Mouse (Mus musculus): ENCODE measurements at regions not wholly inside any gene's neighbourhood (a gene's known extent, or its start where the extent isn't known, plus 50 kb on each side); places are given as distances from the start of the nearest gene placed in this dataset.

DNA sequence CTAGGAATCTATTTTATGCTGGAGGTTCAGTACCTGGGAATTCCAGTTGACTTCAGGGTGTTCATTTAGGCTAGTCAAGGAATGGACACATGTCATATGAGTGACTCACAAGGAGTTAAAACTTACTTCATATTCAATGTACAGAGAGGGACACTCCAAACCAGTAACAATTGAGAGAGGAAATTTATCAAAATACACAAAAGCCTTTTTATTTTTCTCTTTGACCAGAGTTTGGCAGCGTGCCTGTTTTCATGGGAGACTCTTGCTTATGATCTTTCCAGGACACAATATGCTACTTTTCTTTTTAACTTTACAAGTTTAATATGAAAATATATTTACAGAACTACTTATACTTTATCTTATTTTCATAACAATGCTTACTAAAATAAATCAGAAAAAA lies 415.5 kb downstream of the Tmem161b start:
- Histone ChIP-seq H3K4me1 (ENCODE audit: control insufficient read depth in 2 of 2, insufficient read depth in 2 of 2, low read length in 2 of 2, poor library complexity in 1 of 2) (no peaks in the 10 kb centered on the region), H3K27ac (ENCODE audit: insufficient read depth, low read depth, low read length, poor library complexity, severe bottlenecking) (no peak overlapping the region), H3K4me3 (ENCODE audit: insufficient read depth in 1 of 2, low read depth in 1 of 2, low read length in 2 of 2, poor library complexity in 1 of 2, severe bottlenecking in 1 of 2) (no peak overlapping the region), H3K36me3 (ENCODE audit: control insufficient read depth, insufficient read depth, low read length, poor library complexity, severe bottlenecking) (no peaks in the 10 kb centered on the region), H3K9me3 (ENCODE audit: control insufficient read depth, insufficient read depth, low read depth, low read length) (no peaks in the 10 kb centered on the region), H3K9ac (ENCODE audit: insufficient read depth, low read depth, low read length, poor library complexity, severe bottlenecking) (no peak overlapping the region)
- TF ChIP-seq HCFC1 (IDR thresholded peaks at IDR 0.05; ENCODE audit: borderline replicate concordance, insufficient read depth, low read length) (no peak), ZNF384 (IDR thresholded peaks at IDR 0.05; ENCODE audit: low read depth, low read length) (no peak), CHD2 (IDR thresholded peaks at IDR 0.05; ENCODE audit: low read depth, low read length) (no peak), MAFK (IDR thresholded peaks at IDR 0.05; ENCODE audit: insufficient read depth, low read depth, low read length) (no peak), ZC3H11A (IDR thresholded peaks at IDR 0.05; ENCODE audit: borderline replicate concordance, low read depth, low read length) (no peak)
- no peak for DNase-seq (ENCODE audit: low read depth, low spot score)
- in situ Hi-C loops (cut with MboI; ENCODE audit: low sequenced_read_pairs in 2 of 2, unreplicated experiment in 2 of 2), result no loop called here

DNA sequence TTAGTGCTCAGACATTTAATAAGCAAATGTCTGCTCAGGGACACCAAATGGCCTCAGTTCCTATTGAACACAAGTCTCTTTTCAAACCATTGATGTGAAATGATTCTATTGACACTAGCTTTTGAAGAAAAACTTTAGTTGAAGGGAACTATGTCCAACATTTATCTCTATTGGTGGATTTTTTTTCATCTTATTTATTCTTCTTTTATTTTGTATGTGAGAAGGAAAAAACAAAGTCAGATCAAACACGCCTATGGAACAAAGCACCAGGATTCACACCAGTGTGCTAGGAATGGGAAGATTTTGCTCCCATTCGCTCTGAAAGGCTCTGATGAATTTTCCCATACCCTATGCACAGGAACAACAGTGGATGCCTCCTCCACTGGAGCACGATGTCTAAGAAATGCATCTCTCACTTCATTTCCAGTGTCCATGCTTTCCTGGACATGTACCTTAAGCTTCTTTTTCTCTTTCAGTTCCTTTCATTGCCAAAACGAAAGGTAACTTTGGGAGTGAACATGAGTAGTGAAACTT lies 416.4 kb downstream of the Tmem161b start:
- TF ChIP-seq ZC3H11A (IDR thresholded peaks at IDR 0.05; ENCODE audit: borderline replicate concordance, low read depth, low read length) (no peak), MAFK (IDR thresholded peaks at IDR 0.05; ENCODE audit: insufficient read depth, low read depth, low read length) (no peak), ZNF384 (IDR thresholded peaks at IDR 0.05; ENCODE audit: low read depth, low read length) (no peak), HCFC1 (IDR thresholded peaks at IDR 0.05; ENCODE audit: borderline replicate concordance, insufficient read depth, low read length) (no peak), CHD2 (IDR thresholded peaks at IDR 0.05; ENCODE audit: low read depth, low read length) (no peak)
- no peak for DNase-seq (ENCODE audit: low read depth, low spot score)
- Histone ChIP-seq H3K9ac (ENCODE audit: insufficient read depth, low read depth, low read length, poor library complexity, severe bottlenecking) (no peak overlapping the region), H3K9me3 (ENCODE audit: control insufficient read depth, insufficient read depth, low read depth, low read length) (no peaks in the 10 kb centered on the region), H3K27ac (ENCODE audit: insufficient read depth, low read depth, low read length, poor library complexity, severe bottlenecking) (no peak overlapping the region), H3K36me3 (ENCODE audit: control insufficient read depth, insufficient read depth, low read length, poor library complexity, severe bottlenecking) (no peaks in the 10 kb centered on the region), H3K4me1 (ENCODE audit: control insufficient read depth in 2 of 2, insufficient read depth in 2 of 2, low read length in 2 of 2, poor library complexity in 1 of 2) (no peaks in the 10 kb centered on the region), H3K4me3 (ENCODE audit: insufficient read depth in 1 of 2, low read depth in 1 of 2, low read length in 2 of 2, poor library complexity in 1 of 2, severe bottlenecking in 1 of 2) (no peak overlapping the region)
- in situ Hi-C loops (cut with MboI; ENCODE audit: low sequenced_read_pairs in 2 of 2, unreplicated experiment in 2 of 2), result no loop called here

DNA sequence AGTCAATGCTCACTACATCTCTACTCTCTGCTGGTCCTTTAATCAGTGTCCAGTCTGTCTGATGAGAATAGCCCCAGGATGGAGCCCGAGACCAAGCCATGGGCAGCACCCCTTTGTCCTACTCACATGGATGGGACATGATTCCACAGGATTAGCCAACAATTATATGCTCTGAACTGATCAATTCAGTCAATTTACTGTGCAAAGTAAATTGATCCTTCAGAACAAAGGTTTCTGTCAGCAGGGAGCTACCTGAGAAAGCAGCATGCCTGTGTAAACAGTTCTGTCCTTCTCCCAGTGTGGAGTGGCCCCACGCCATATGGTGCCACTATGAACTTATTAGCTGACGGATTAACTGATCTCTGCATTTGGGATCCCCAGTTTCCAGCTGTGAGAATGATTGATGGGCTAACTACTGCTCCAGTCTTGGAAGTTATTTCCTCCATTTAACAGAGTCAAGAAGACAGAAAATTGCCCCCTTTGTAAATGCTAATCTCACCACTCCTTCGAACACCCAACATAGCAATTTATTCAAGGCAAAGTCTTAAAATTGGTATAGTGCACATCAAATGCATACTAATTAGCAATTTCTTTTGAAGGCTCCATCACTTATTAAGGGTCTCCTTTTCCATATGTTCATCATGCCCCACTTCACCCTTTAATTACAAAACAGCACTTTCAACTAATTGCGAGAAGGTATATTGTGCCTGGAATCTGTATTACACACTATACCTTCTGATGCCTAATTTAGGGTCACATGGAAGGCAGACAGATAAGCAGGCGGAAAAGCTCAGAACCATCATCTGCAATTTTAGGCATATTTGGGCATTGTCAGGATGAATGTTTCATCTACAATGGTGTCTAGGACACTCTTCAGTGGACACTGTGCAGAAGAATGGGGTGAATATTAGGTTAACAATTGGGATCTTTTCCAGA lies 417.3 kb downstream of the Tmem161b start:
- DNase-seq (ENCODE audit: low read depth, low spot score), result no peak
- Histone ChIP-seq H3K9ac (ENCODE audit: insufficient read depth, low read depth, low read length, poor library complexity, severe bottlenecking) (no peak overlapping the region), H3K4me3 (ENCODE audit: insufficient read depth in 1 of 2, low read depth in 1 of 2, low read length in 2 of 2, poor library complexity in 1 of 2, severe bottlenecking in 1 of 2) (no peak overlapping the region), H3K36me3 (ENCODE audit: control insufficient read depth, insufficient read depth, low read length, poor library complexity, severe bottlenecking) (no peaks in the 10 kb centered on the region), H3K4me1 (ENCODE audit: control insufficient read depth in 2 of 2, insufficient read depth in 2 of 2, low read length in 2 of 2, poor library complexity in 1 of 2) (no peaks in the 10 kb centered on the region), H3K9me3 (ENCODE audit: control insufficient read depth, insufficient read depth, low read depth, low read length) (no peaks in the 10 kb centered on the region), H3K27ac (ENCODE audit: insufficient read depth, low read depth, low read length, poor library complexity, severe bottlenecking) (no peak overlapping the region)
- TF ChIP-seq HCFC1 (IDR thresholded peaks at IDR 0.05; ENCODE audit: borderline replicate concordance, insufficient read depth, low read length) (no peak), MAFK (IDR thresholded peaks at IDR 0.05; ENCODE audit: insufficient read depth, low read depth, low read length) (no peak), ZNF384 (IDR thresholded peaks at IDR 0.05; ENCODE audit: low read depth, low read length) (no peak), ZC3H11A (IDR thresholded peaks at IDR 0.05; ENCODE audit: borderline replicate concordance, low read depth, low read length) (no peak)
- in situ Hi-C loops (cut with MboI; ENCODE audit: low sequenced_read_pairs in 2 of 2, unreplicated experiment in 2 of 2), result no loop called here

DNA sequence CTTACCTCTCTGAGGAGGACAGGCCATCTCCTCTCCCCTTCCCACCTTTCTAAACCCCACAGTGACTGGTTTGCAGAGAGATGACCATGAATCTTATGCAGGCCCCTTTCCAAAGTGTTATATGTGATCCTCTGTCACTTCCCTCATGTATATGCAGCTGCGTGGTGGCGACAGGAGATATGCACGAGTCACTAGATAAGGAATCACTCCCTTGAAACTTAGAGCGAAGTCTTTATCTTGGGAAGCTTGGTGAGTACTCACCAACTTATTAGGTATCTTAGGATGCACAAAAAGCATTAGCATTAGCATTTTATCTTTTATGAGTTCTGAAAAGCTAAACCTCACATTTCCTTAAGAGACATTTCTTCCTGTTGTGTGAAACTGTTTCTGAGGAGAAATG lies 421.9 kb downstream of the Tmem161b start:
- no peak overlapping the region for H3K9ac ChIP-seq (ENCODE audit: insufficient read depth, low read depth, low read length, poor library complexity, severe bottlenecking)
- H3K27ac ChIP-seq (ENCODE audit: insufficient read depth, low read depth, low read length, poor library complexity, severe bottlenecking), result no peak overlapping the region
- in situ Hi-C loops (cut with MboI; ENCODE audit: low sequenced_read_pairs in 2 of 2, unreplicated experiment in 2 of 2), result no loop called here
- H3K36me3 ChIP-seq (ENCODE audit: control insufficient read depth, insufficient read depth, low read length, poor library complexity, severe bottlenecking), result no peaks in the 10 kb centered on the region
- no peak for DNase-seq (ENCODE audit: low read depth, low spot score)
- TF ChIP-seq ZC3H11A (IDR thresholded peaks at IDR 0.05; ENCODE audit: borderline replicate concordance, low read depth, low read length) (no peak), ZNF384 (IDR thresholded peaks at IDR 0.05; ENCODE audit: low read depth, low read length) (no peak), CHD2 (IDR thresholded peaks at IDR 0.05; ENCODE audit: low read depth, low read length) (no peak), HCFC1 (IDR thresholded peaks at IDR 0.05; ENCODE audit: borderline replicate concordance, insufficient read depth, low read length) (no peak), MAFK (IDR thresholded peaks at IDR 0.05; ENCODE audit: insufficient read depth, low read depth, low read length) (no peak)
- H3K4me3 ChIP-seq (ENCODE audit: insufficient read depth in 1 of 2, low read depth in 1 of 2, low read length in 2 of 2, poor library complexity in 1 of 2, severe bottlenecking in 1 of 2), result no peak overlapping the region
- H3K4me1 ChIP-seq (ENCODE audit: control insufficient read depth in 2 of 2, insufficient read depth in 2 of 2, low read length in 2 of 2, poor library complexity in 1 of 2), result no peaks in the 10 kb centered on the region
- H3K9me3 ChIP-seq (ENCODE audit: control insufficient read depth, insufficient read depth, low read depth, low read length), result no peaks in the 10 kb centered on the region

All from ES-E14 (cell line).